Mouse (Mus musculus): Measurements from ENCODE around the gene Tbc1d30.

- TF ChIP-seq CTCF (IDR thresholded peaks at IDR 0.05; ENCODE audit: borderline replicate concordance, insufficient read depth, low read depth, low read length) (no peak), POLR2A (IDR thresholded peaks at IDR 0.05; ENCODE audit: borderline replicate concordance, insufficient read depth, low read length) (no peak)
Measured at GRCm38 (mm10) chr10:121290682-121291078, 60.4 kb downstream of the Tbc1d30 start.

Data from cerebellum, adult 2 months (tissue).